Mouse (Mus musculus) left cerebral cortex, adult 8-10 months (tissue): ENCODE results near the gene Tmem210. TPM values are rescaled to one million over a fixed set of nuclear protein-coding genes. Genes with fewer than 3 reads are reported as not detected.

Source experiments
- DNase-seq, 2 experiments: peaks; one replicate each; pipeline ENCODE4 v3.0.0; 2022; ENCODE audit warnings: low spot score in 2 of 2
- total RNA-seq, 4 experiments: library from RNA; stranded (reverse); gene quantifications; 2 replicates each; pipeline ENCODE4 v1.2.4; 2022

Gene Tmem210
- total RNA-seq, 4 experiments from 2014 or later: not detected

GRCm38 (mm10) chr2:25264851-25265250, 23.1 kb upstream of the Tmem210 start:
- DNase-seq: no peak

GRCm38 (mm10) chr2:25265897-25266656, 21.9 kb upstream of the Tmem210 start:
- no peak for DNase-seq

- DNase-seq: peak in 1 of 2 experiments; percentile 80
Observed at GRCm38 (mm10) chr2:25266720-25267119, 21.2 kb upstream of the Tmem210 start.

GRCm38 (mm10) chr2:25267241-25267640, 20.7 kb upstream of the Tmem210 start:
- DNase-seq: peak in 1 of 2 experiments; percentile 72

GRCm38 (mm10) chr2:25267746-25268309, 20.1 kb upstream of the Tmem210 start:
- no peak for DNase-seq

- DNase-seq: peak; percentile 94 to 99
Observed at GRCm38 (mm10) chr2:25271827-25272511, 16.0 kb upstream of the Tmem210 start, which contains the start of the genes Ssna1 and Anapc2. Ssna1 (minus strand) TSS chr2:25272438. Anapc2 (plus strand) TSS chr2:25272478.

GRCm38 (mm10) chr2:25272515-25272914, 15.4 kb upstream of the Tmem210 start:
- DNase-seq: no peak

- DNase-seq: no peak
Observed at GRCm38 (mm10) chr2:25273010-25273409, 14.9 kb upstream of the Tmem210 start.

- no peak for DNase-seq
Observed at GRCm38 (mm10) chr2:25278928-25279882, 8.7 kb upstream of the Tmem210 start.

- DNase-seq: no peak
Observed at GRCm38 (mm10) chr2:25285551-25285950, 2.4 kb upstream of the Tmem210 start.

GRCm38 (mm10) chr2:25286314-25286713, 1.6 kb upstream of the Tmem210 start:
- DNase-seq: no peak

- no peak for DNase-seq
Observed at GRCm38 (mm10) chr2:25286837-25287636, 908 bp upstream of the Tmem210 start.

GRCm38 (mm10) chr2:25288734-25289345, 895 bp downstream of the Tmem210 start:
- no peak for DNase-seq

GRCm38 (mm10) chr2:25289651-25290050, 1.7 kb downstream of the Tmem210 start, which contains the start of gene Lrrc26:
Lrrc26 (plus strand) TSS chr2:25289915.
- no peak for DNase-seq

GRCm38 (mm10) chr2:25290101-25290815, 2.3 kb downstream of the Tmem210 start:
- DNase-seq: peak in 1 of 2 experiments; percentile 76

GRCm38 (mm10) chr2:25290816-25291130, 2.8 kb downstream of the Tmem210 start:
- no peak for DNase-seq

GRCm38 (mm10) chr2:25291184-25292053, 3.5 kb downstream of the Tmem210 start:
- DNase-seq: no peak

- DNase-seq: no peak
Observed at GRCm38 (mm10) chr2:25292054-25292544, 4.2 kb downstream of the Tmem210 start.
